Mouse (Mus musculus) neural tube, embryonic 14.5 days (tissue): ENCODE measurements around the gene Nid2. TPM values are rescaled to one million over a fixed set of nuclear protein-coding genes. Genes with fewer than 3 reads are reported as not detected.

Experiments used
- ATAC-seq: fragments of 200-750 bp; cut with Nextera tagmentation; 2 replicates; pipeline ENCODE4 v1.8.0; 2017; ENCODE audit warnings: low read depth, mild to moderate bottlenecking, moderate TSS enrichment, moderate library complexity
- H3K27ac ChIP-seq: fragments of 300-500 bp; sonication (generic); 2 replicates; pipeline ENCODE4 v1.5.1; 2014; ENCODE audit warnings: low read depth, mild to moderate bottlenecking, control low read depth, low read length, moderate library complexity, mixed read lengths
- H3K27me3 ChIP-seq: fragments of 300-500 bp; sonication (generic); 2 replicates; pipeline ENCODE4 v1.6.1; 2014; ENCODE audit warnings: low read length; ENCODE audit not compliant: control insufficient read depth, insufficient read depth
- H3K36me3 ChIP-seq: fragments of 300-500 bp; sonication (generic); 2 replicates; pipeline ENCODE4 v1.6.1; 2014; ENCODE audit warnings: low read length, mixed read lengths; ENCODE audit not compliant: control insufficient read depth, insufficient read depth
- H3K4me1 ChIP-seq: fragments of 300-500 bp; sonication (generic); 2 replicates; pipeline ENCODE4 v1.6.1; 2014; ENCODE audit warnings: low read length; ENCODE audit not compliant: control insufficient read depth, insufficient read depth
- H3K4me2 ChIP-seq: fragments of 300-500 bp; sonication (generic); 2 replicates; pipeline ENCODE4 v1.6.1; 2014; ENCODE audit warnings: mild to moderate bottlenecking, low read depth, low read length, control low read depth
- H3K4me3 ChIP-seq: fragments of 300-500 bp; sonication (generic); 2 replicates; pipeline ENCODE4 v1.5.1; 2014; ENCODE audit warnings: low read depth, low read length, control low read depth, mixed read lengths
- H3K9ac ChIP-seq: fragments of 300-500 bp; sonication (generic); replicated peaks from 2 replicates; pipeline ENCODE4 v1.6.1; 2014; ENCODE audit warnings: low read depth, mild to moderate bottlenecking, control low read depth, low read length, mixed read lengths
- H3K9me3 ChIP-seq: fragments of 300-500 bp; sonication (generic); 2 replicates; pipeline ENCODE4 v1.6.1; 2016; ENCODE audit warnings: low read length; ENCODE audit not compliant: control insufficient read depth
- WGBS: fragments of 180-500 bp; shearing (Covaris S2); extraction: QIAGEN DNeasy Blood & Tissue Kit; methylation state at CpG from one replicate; pipeline ENCODE4 v1.1.7; 2014; 5-methylcytosine and 5-hydroxymethylcytosine counted together
- polyA plus RNA-seq: library from polyadenylated mRNA; unstranded; fragments of >200 nt; fragmentation: Nextera tagmentation; extraction: Ambion mirVana; gene quantifications from 2 replicates; pipeline ENCODE4 v1.2.1, GENCODE M21; 2014

Gene Nid2
- polyA plus RNA-seq, 1 experiment from 2014 or later: 6.6 TPM

- H3K4me1 ChIP-seq: peaks cover 9% of the 10 kb centered on the region; the same call in 1 of the 2 replicates
- peak; percentile 15; the same call in 1 of the 2 replicates for ATAC-seq
- H3K4me3 ChIP-seq: peak overlapping the region; percentile 47
- 0 out of 2 replicates have a peak overlapping the region, but pooled peaks have one; percentile 32 for H3K9ac ChIP-seq
- H3K27me3 ChIP-seq: peaks cover 13% of the 10 kb centered on the region
- WGBS: 3% methylated on average over 21 of the region's 21 CpGs
- no peak overlapping the region for H3K27ac ChIP-seq
- H3K4me2 ChIP-seq: peak overlapping the region; percentile 76
- no peaks in the 10 kb centered on the region for H3K9me3 ChIP-seq
- H3K36me3 ChIP-seq: no peaks in the 10 kb centered on the region
These were observed 1.2 kb downstream of the Nid2 start for GRCm38 (mm10) chr14:19752276-19752675.

GRCm38 (mm10) chr14:19759277-19760193 lies 8.5 kb downstream of the Nid2 start:
- Histone ChIP-seq H3K27ac (no peak overlapping the region), H3K4me3 (no peak overlapping the region), H3K4me2 (no peak overlapping the region), H3K9me3 (no peaks in the 10 kb centered on the region), H3K36me3 (no peaks in the 10 kb centered on the region), H3K9ac (no peak overlapping the region), H3K4me1 (no peaks in the 10 kb centered on the region), H3K27me3 (no peaks in the 10 kb centered on the region)
- no peak for ATAC-seq
- 91% methylated on average over 10 of the region's 10 CpGs for whole genome bisulfite sequencing

GRCm38 (mm10) chr14:19760721-19761120 lies 9.7 kb downstream of the Nid2 start:
- no peaks in the 10 kb centered on the region for H3K27me3 ChIP-seq
- H3K36me3 ChIP-seq: no peaks in the 10 kb centered on the region
- no peak for ATAC-seq
- H3K9me3 ChIP-seq: no peaks in the 10 kb centered on the region
- H3K4me1 ChIP-seq: no peaks in the 10 kb centered on the region
- no peak overlapping the region for H3K9ac ChIP-seq
- no peak overlapping the region for H3K27ac ChIP-seq
- WGBS: 17% methylated on average over 7 of the region's 7 CpGs
- H3K4me2 ChIP-seq: no peak overlapping the region
- no peak overlapping the region for H3K4me3 ChIP-seq

- Histone ChIP-seq H3K4me3 (no peak overlapping the region), H3K27ac (no peak overlapping the region), H3K9me3 (no peaks in the 10 kb centered on the region), H3K36me3 (no peaks in the 10 kb centered on the region), H3K27me3 (no peaks in the 10 kb centered on the region), H3K9ac (no peak overlapping the region), H3K4me1 (0 out of 2 replicates have a peak, but pooled peaks cover 2% of the 10 kb centered on the region), H3K4me2 (no peak overlapping the region)
- ATAC-seq: no peak
- 68% methylated on average over 4 of the region's 4 CpGs for WGBS
These were observed 10.9 kb downstream of the Nid2 start for GRCm38 (mm10) chr14:19762014-19762413.

- Histone ChIP-seq H3K27ac (0 out of 2 replicates have a peak overlapping the region, but pooled peaks have one; percentile 18), H3K9me3 (no peaks in the 10 kb centered on the region), H3K4me1 (0 out of 2 replicates have a peak, but pooled peaks cover 2% of the 10 kb centered on the region), H3K27me3 (no peaks in the 10 kb centered on the region), H3K4me2 (no peak overlapping the region), H3K4me3 (no peak overlapping the region), H3K36me3 (no peaks in the 10 kb centered on the region), H3K9ac (no peak overlapping the region)
- WGBS: 41% methylated on average over 8 of the region's 8 CpGs
- no peak for ATAC-seq
These were observed 12.5 kb downstream of the Nid2 start for GRCm38 (mm10) chr14:19763527-19763926.

- H3K27ac ChIP-seq: no peak overlapping the region
- H3K4me3 ChIP-seq: no peak overlapping the region
- H3K27me3 ChIP-seq: no peaks in the 10 kb centered on the region
- H3K4me2 ChIP-seq: no peak overlapping the region
- 74% methylated on average over 8 of the region's 8 CpGs for WGBS
- H3K9ac ChIP-seq: no peak overlapping the region
- no peaks in the 10 kb centered on the region for H3K36me3 ChIP-seq
- 0 out of 2 replicates have a peak, but pooled peaks cover 2% of the 10 kb centered on the region for H3K4me1 ChIP-seq
- no peak for ATAC-seq
- H3K9me3 ChIP-seq: no peaks in the 10 kb centered on the region
These were observed 13.3 kb downstream of the Nid2 start for GRCm38 (mm10) chr14:19764331-19764730.

- H3K9me3 ChIP-seq: no peaks in the 10 kb centered on the region
- H3K4me1 ChIP-seq: 0 out of 2 replicates have a peak, but pooled peaks cover 2% of the 10 kb centered on the region
- ATAC-seq: no peak
- H3K4me2 ChIP-seq: no peak overlapping the region
- no peaks in the 10 kb centered on the region for H3K36me3 ChIP-seq
- no peak overlapping the region for H3K4me3 ChIP-seq
- no peak overlapping the region; the same call in 1 of the 2 replicates for H3K9ac ChIP-seq
- no peak overlapping the region for H3K27ac ChIP-seq
- H3K27me3 ChIP-seq: no peaks in the 10 kb centered on the region
- 55% methylated on average over 9 of the region's 9 CpGs for WGBS
These were observed 14.7 kb downstream of the Nid2 start for GRCm38 (mm10) chr14:19765539-19766379.

- no peak overlapping the region for H3K27ac ChIP-seq
- 0 out of 2 replicates have a peak, but pooled peaks cover 2% of the 10 kb centered on the region for H3K4me1 ChIP-seq
- H3K4me3 ChIP-seq: no peak overlapping the region
- WGBS: 16% methylated on average over 1 of the region's 1 CpGs
- H3K27me3 ChIP-seq: no peaks in the 10 kb centered on the region
- H3K4me2 ChIP-seq: no peak overlapping the region
- H3K9ac ChIP-seq: no peak overlapping the region
- no peaks in the 10 kb centered on the region for H3K9me3 ChIP-seq
- no peaks in the 10 kb centered on the region for H3K36me3 ChIP-seq
- ATAC-seq: no peak
These were observed 15.2 kb downstream of the Nid2 start for GRCm38 (mm10) chr14:19766380-19766649.
